Mouse (Mus musculus): ENCODE data around the gene Boll. TPM values are rescaled to one million over a fixed set of nuclear protein-coding genes. Genes with fewer than 3 reads are reported as not detected.
"Not testable (repeated sequence)": the region's sequence is repeated elsewhere in the genome, so short reads cannot be mapped to it uniquely, and the experiment has no call there.

Boll gene
- polyA plus RNA-seq, 1 experiment = not detected

GRCm38 (mm10) chr1:55404439-55404838 is 41.2 kb upstream of the Boll start:
- Histone ChIP-seq H3K4me3 (replicated peaks; ENCODE audit: insufficient read depth, low read depth, low read length) (no peak overlapping the region), H3K27ac (ENCODE audit: insufficient read depth, low read length) (no peak overlapping the region), H3K27me3 (ENCODE audit: control insufficient read depth, insufficient read depth, low read length) (no peaks in the 10 kb centered on the region), H3K4me1 (ENCODE audit: control insufficient read depth, insufficient read depth, low read length) (no peaks in the 10 kb centered on the region; the same call in 1 of the 2 replicates)
- WGBS = 0% methylated on average over 3 of the region's 3 CpGs
- TF ChIP-seq CTCF (IDR thresholded peaks at IDR 0.05; ENCODE audit: borderline replicate concordance, insufficient read depth, low read depth, low read length) = peak; percentile 45; the same call in 1 of the 2 replicates
- TF ChIP-seq POLR2A (IDR thresholded peaks at IDR 0.05; ENCODE audit: borderline replicate concordance, insufficient read depth, low read length) = no peak
- peak; percentile 42 to 72 for DNase-seq

GRCm38 (mm10) chr1:55399891-55400290 is 36.6 kb upstream of the Boll start:
- TF ChIP-seq CTCF (IDR thresholded peaks at IDR 0.05; ENCODE audit: borderline replicate concordance, insufficient read depth, low read depth, low read length) (no peak), POLR2A (IDR thresholded peaks at IDR 0.05; ENCODE audit: borderline replicate concordance, insufficient read depth, low read length) (no peak)
- WGBS = 37% methylated on average over 5 of the region's 5 CpGs
- no peak for DNase-seq

GRCm38 (mm10) chr1:55383114-55383773 is 20.0 kb upstream of the Boll start:
- H3K27ac ChIP-seq (ENCODE audit: insufficient read depth, low read length) = no peak overlapping the region
- H3K4me3 ChIP-seq (replicated peaks; ENCODE audit: insufficient read depth, low read depth, low read length) = no peak overlapping the region
- H3K27me3 ChIP-seq (ENCODE audit: control insufficient read depth, insufficient read depth, low read length) = no peaks in the 10 kb centered on the region
- peak; percentile 84 for TF ChIP-seq CTCF (IDR thresholded peaks at IDR 0.05; ENCODE audit: borderline replicate concordance, insufficient read depth, low read depth, low read length)
- no peak for TF ChIP-seq POLR2A (IDR thresholded peaks at IDR 0.05; ENCODE audit: borderline replicate concordance, insufficient read depth, low read length)
- 16% methylated on average over 9 of the region's 9 CpGs for WGBS
- DNase-seq = peak; percentile 67 to 75
- H3K4me1 ChIP-seq (ENCODE audit: control insufficient read depth, insufficient read depth, low read length) = no peaks in the 10 kb centered on the region

More at GRCm38 (mm10) chr1:55399891-55400290, 36.6 kb upstream of the Boll start:
- no peak overlapping the region for H3K4me3 ChIP-seq (replicated peaks; ENCODE audit: insufficient read depth, low read depth, low read length)
- no peaks in the 10 kb centered on the region; the same call in 1 of the 2 replicates for H3K4me1 ChIP-seq (ENCODE audit: control insufficient read depth, insufficient read depth, low read length)
- no peaks in the 10 kb centered on the region for H3K27me3 ChIP-seq (ENCODE audit: control insufficient read depth, insufficient read depth, low read length)
- no peak overlapping the region for H3K27ac ChIP-seq (ENCODE audit: insufficient read depth, low read length)

- Histone ChIP-seq H3K4me3 (replicated peaks; ENCODE audit: insufficient read depth, low read depth, low read length) (no peak overlapping the region), H3K27ac (ENCODE audit: insufficient read depth, low read length) (no peak overlapping the region), H3K4me1 (ENCODE audit: control insufficient read depth, insufficient read depth, low read length) (no peaks in the 10 kb centered on the region), H3K27me3 (ENCODE audit: control insufficient read depth, insufficient read depth, low read length) (no peaks in the 10 kb centered on the region)
- 83% methylated on average over 2 of the region's 2 CpGs for WGBS
- TF ChIP-seq CTCF (IDR thresholded peaks at IDR 0.05; ENCODE audit: borderline replicate concordance, insufficient read depth, low read depth, low read length) (no peak), POLR2A (IDR thresholded peaks at IDR 0.05; ENCODE audit: borderline replicate concordance, insufficient read depth, low read length) (no peak)
- DNase-seq = no peak
Observed at GRCm38 (mm10) chr1:55380527-55380926, 17.3 kb upstream of the Boll start.

- H3K4me3 ChIP-seq (replicated peaks; ENCODE audit: insufficient read depth, low read depth, low read length) = no peak overlapping the region
- 91% methylated on average over 3 of the region's 3 CpGs for WGBS
- DNase-seq = no peak
- no peak for TF ChIP-seq CTCF (IDR thresholded peaks at IDR 0.05; ENCODE audit: borderline replicate concordance, insufficient read depth, low read depth, low read length)
- TF ChIP-seq POLR2A (IDR thresholded peaks at IDR 0.05; ENCODE audit: borderline replicate concordance, insufficient read depth, low read length) = no peak
- H3K4me1 ChIP-seq (ENCODE audit: control insufficient read depth, insufficient read depth, low read length) = no peaks in the 10 kb centered on the region
- H3K27ac ChIP-seq (ENCODE audit: insufficient read depth, low read length) = no peak overlapping the region
- H3K27me3 ChIP-seq (ENCODE audit: control insufficient read depth, insufficient read depth, low read length) = no peaks in the 10 kb centered on the region
Observed at GRCm38 (mm10) chr1:55372626-55373025, 9.4 kb upstream of the Boll start.

- Histone ChIP-seq H3K27ac (ENCODE audit: insufficient read depth, low read length) (no peak overlapping the region), H3K4me3 (replicated peaks; ENCODE audit: insufficient read depth, low read depth, low read length) (no peak overlapping the region), H3K27me3 (ENCODE audit: control insufficient read depth, insufficient read depth, low read length) (no peaks in the 10 kb centered on the region; the same call in 1 of the 2 replicates), H3K4me1 (ENCODE audit: control insufficient read depth, insufficient read depth, low read length) (no peaks in the 10 kb centered on the region)
- under 1% methylated on average over 27 of the region's 27 CpGs for WGBS
- peak; percentile 9 to 11 for DNase-seq
- TF ChIP-seq CTCF (IDR thresholded peaks at IDR 0.05; ENCODE audit: borderline replicate concordance, insufficient read depth, low read depth, low read length) (no peak), POLR2A (IDR thresholded peaks at IDR 0.05; ENCODE audit: borderline replicate concordance, insufficient read depth, low read length) (no peak)
Observed at GRCm38 (mm10) chr1:55363586-55363985, 317 bp upstream of the Boll start.

- TF ChIP-seq POLR2A (IDR thresholded peaks at IDR 0.05; ENCODE audit: borderline replicate concordance, insufficient read depth, low read length) = no peak
- no peak for TF ChIP-seq CTCF (IDR thresholded peaks at IDR 0.05; ENCODE audit: borderline replicate concordance, insufficient read depth, low read depth, low read length)
- 51% methylated on average over 49 of the region's 49 CpGs for WGBS
- no peak for DNase-seq
- no peak overlapping the region for H3K27ac ChIP-seq (ENCODE audit: insufficient read depth, low read length)
- no peaks in the 10 kb centered on the region for H3K4me1 ChIP-seq (ENCODE audit: control insufficient read depth, insufficient read depth, low read length)
- H3K4me3 ChIP-seq (replicated peaks; ENCODE audit: insufficient read depth, low read depth, low read length) = no peak overlapping the region
- no peaks in the 10 kb centered on the region; the same call in 1 of the 2 replicates for H3K27me3 ChIP-seq (ENCODE audit: control insufficient read depth, insufficient read depth, low read length)
Observed at GRCm38 (mm10) chr1:55362634-55363033, 635 bp downstream of the Boll start.

- not testable (repeated sequence) for H3K4me1 ChIP-seq (ENCODE audit: control insufficient read depth, insufficient read depth, low read length); H3K4me3 ChIP-seq (replicated peaks; ENCODE audit: insufficient read depth, low read depth, low read length); H3K27ac ChIP-seq (ENCODE audit: insufficient read depth, low read length); H3K27me3 ChIP-seq (ENCODE audit: control insufficient read depth, insufficient read depth, low read length); DNase-seq
- WGBS = 65% methylated on average over 2 of the region's 2 CpGs
Observed at GRCm38 (mm10) chr1:55351914-55352313, 11.4 kb downstream of the Boll start.

- 82% methylated on average over 5 of the region's 5 CpGs for WGBS
- DNase-seq; H3K4me3 ChIP-seq (replicated peaks; ENCODE audit: insufficient read depth, low read depth, low read length); H3K27me3 ChIP-seq (ENCODE audit: control insufficient read depth, insufficient read depth, low read length); H3K27ac ChIP-seq (ENCODE audit: insufficient read depth, low read length); H3K4me1 ChIP-seq (ENCODE audit: control insufficient read depth, insufficient read depth, low read length): not testable (repeated sequence)
Observed at GRCm38 (mm10) chr1:55325496-55325895, 37.8 kb downstream of the Boll start.

Measured in cerebellum, adult 2 months (tissue).